Comparison of ENCODE assay signal across 25 mouse cellular contexts in the genomic region with DNA sequence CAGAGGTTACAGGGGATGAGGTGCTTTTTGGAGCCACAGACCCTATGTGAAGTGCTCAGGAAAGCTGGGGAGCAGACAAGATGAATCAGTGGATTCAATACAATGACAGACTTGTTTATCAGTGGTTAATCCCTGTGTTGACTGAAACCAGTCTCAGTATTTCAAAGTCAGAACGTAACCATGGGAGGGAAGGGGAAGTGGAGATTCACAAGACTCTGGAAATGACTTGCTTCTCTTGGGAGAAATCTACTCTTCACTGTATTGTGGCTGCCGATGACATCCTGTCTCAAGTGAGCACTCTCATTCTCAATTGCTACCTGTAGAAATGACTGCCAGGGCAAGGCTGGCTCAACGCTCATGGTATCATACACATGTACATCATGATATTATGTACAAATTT.
"Had no signal": no experiment of that assay in that cellular context is flagged by ENCODE, and none has a peak within 500 bp of the region (broad histone marks: within the 10 kb centered on the region; RNA-seq: fewer than 3 reads in every experiment).

No protein-coding gene starts in this region.

- H3K27ac ChIP-seq: embryonic facial prominence, embryonic 10.5 days; embryonic facial prominence, embryonic 12.5 days; embryonic facial prominence, embryonic 13.5 days; embryonic facial prominence, embryonic 15.5 days; forebrain, embryonic 10.5 days; forebrain, embryonic 12.5 days; forebrain, embryonic 13.5 days; forebrain, embryonic 15.5 days; gastrocnemius, adult 2 months; heart, adult 2 months had no signal

- H3K9me3 ChIP-seq: embryonic facial prominence, embryonic 10.5 days; embryonic facial prominence, embryonic 12.5 days; embryonic facial prominence, embryonic 13.5 days; embryonic facial prominence, embryonic 15.5 days; forebrain, embryonic 10.5 days; forebrain, embryonic 12.5 days; forebrain, embryonic 13.5 days; forebrain, embryonic 15.5 days had no signal

- H3K36me3 ChIP-seq: embryonic facial prominence, embryonic 10.5 days; embryonic facial prominence, embryonic 12.5 days; embryonic facial prominence, embryonic 13.5 days; embryonic facial prominence, embryonic 15.5 days; forebrain, embryonic 10.5 days; forebrain, embryonic 12.5 days; forebrain, embryonic 15.5 days had no signal

- DNase-seq: cerebellum, adult 8-10 months; cerebellum, adult 9-10 months; cerebellum, adult 9-11 months; cerebellum, postnatal 10 days; cerebellum, postnatal 14 days; cerebellum, postnatal 25 days; cerebellum, postnatal 36 days; embryo, embryonic 11 days; forebrain, postnatal 0 days; gastrocnemius, adult 2 months; gastrocnemius, postnatal 10 days; gastrocnemius, postnatal 14 days; gastrocnemius, postnatal 25 days; gastrocnemius, postnatal 36 days; heart, adult 18-20 months; heart, adult 2 months had no signal

- H3K4me3 ChIP-seq: embryonic facial prominence, embryonic 10.5 days; embryonic facial prominence, embryonic 12.5 days; embryonic facial prominence, embryonic 13.5 days; embryonic facial prominence, embryonic 15.5 days; erythroblast, embryonic 14.5 days; forebrain, embryonic 10.5 days; forebrain, embryonic 12.5 days; forebrain, embryonic 13.5 days; forebrain, embryonic 15.5 days; gastrocnemius, adult 2 months; heart, adult 2 months had no signal

- H3K9ac ChIP-seq: embryonic facial prominence, embryonic 12.5 days; embryonic facial prominence, embryonic 13.5 days; embryonic facial prominence, embryonic 15.5 days; forebrain, embryonic 12.5 days; forebrain, embryonic 13.5 days; forebrain, embryonic 15.5 days; forebrain, postnatal 0 days had no signal

- H3K27me3 ChIP-seq: embryonic facial prominence, embryonic 12.5 days; embryonic facial prominence, embryonic 13.5 days; embryonic facial prominence, embryonic 15.5 days; forebrain, embryonic 12.5 days; forebrain, embryonic 13.5 days; forebrain, embryonic 15.5 days had no signal

- H3K4me2 ChIP-seq: embryonic facial prominence, embryonic 12.5 days; embryonic facial prominence, embryonic 13.5 days; embryonic facial prominence, embryonic 15.5 days; forebrain, embryonic 12.5 days; forebrain, embryonic 13.5 days; forebrain, embryonic 15.5 days had no signal

- H3K4me1 ChIP-seq: embryonic facial prominence, embryonic 13.5 days; embryonic facial prominence, embryonic 15.5 days had no signal
